Mouse (Mus musculus) embryonic stem cell, embryonic (primary cell): ENCODE measurements around the gene Synrg.

ENCODE experiments used
- CTCF ChIA-PET, 4 experiments: fragments of 300-600 bp in 2 of 4; fragments of 350-600 bp in 2 of 4; sonication (Branson Sonifier 250); formaldehyde crosslinking; loops; one replicate each; lab custom pipeline; 2022; ENCODE audit warnings: inconsistent platforms in 2 of 4; lab: Charles Lee
- POLR2A ChIA-PET, 4 experiments: fragments of 300-600 bp in 2 of 4; fragments of 350-600 bp in 2 of 4; sonication (Branson Sonifier 250); formaldehyde crosslinking; loops; one replicate each; lab custom pipeline; 2022; ENCODE audit warnings: antibody characterized with exemption in 4 of 4, inconsistent platforms in 1 of 4; lab: Charles Lee

Synrg gene

GRCm38 (mm10) chr11:83974561-83975346 lies 10.5 kb downstream of the Synrg start:
- ChIA-PET CTCF (interaction anchor here in 2 of 4 experiments (0.6 to 1.1 kb wide), 2 partner anchors 26 to 35 kb away, joined by 3 to 4 read pairs; no protein-coding TSS in a partner anchor), POLR2A (interaction anchor here in 1 of 4 experiments (1.2 to 2.4 kb wide), 2 partner anchors 9 to 10 kb away, joined by 3 to 9 read pairs; partner anchors contain the start of gene Synrg)

- CTCF ChIA-PET, result interaction anchor here in 1 of 4 experiments (0.5 kb wide), 1 partner anchor 1480 kb away, joined by 3 read pairs; no protein-coding TSS in a partner anchor
Observed at GRCm38 (mm10) chr11:83975488-83975887, 11.3 kb downstream of the Synrg start.

DNA sequence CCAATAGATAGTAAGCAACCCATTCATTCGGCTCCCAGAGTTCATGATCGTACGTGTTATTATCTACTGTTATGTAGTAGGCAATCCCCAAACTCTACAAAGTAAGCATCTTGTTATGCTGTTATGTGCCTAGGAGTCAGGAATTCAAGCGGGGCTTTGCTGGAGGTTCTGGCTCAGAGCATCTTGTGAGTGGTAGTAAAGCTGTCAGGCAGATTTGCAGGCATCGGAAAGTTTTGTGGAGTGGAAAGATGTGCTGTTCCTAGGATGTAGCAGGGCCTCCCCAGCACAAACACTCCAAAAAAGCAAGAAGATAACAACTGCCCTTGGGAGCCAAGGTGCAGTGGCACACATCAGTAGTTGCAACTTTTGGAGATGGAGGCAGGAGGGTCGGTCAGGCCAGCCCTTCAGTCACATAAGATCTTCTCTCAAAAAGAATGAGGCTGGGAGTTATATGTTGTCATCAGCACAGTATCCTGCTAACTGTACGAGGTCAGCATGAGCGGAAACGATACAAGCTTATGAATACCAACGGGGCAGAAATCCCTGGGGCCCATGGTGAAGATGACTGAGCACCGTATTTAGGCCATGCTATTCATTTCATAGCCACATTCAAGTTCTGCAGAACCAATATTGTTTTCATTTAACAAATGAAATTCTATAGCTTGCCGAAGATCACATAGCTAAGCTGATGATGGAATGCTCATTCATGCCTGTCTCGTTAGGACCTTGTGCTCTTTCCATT lies 12.2 kb downstream of the Synrg start:
- CTCF ChIA-PET, result interaction anchor here in 1 of 4 experiments (0.6 kb wide), 1 partner anchor 350 kb away, joined by 6 read pairs; no protein-coding TSS in a partner anchor
- POLR2A ChIA-PET, result interaction anchor here in 1 of 4 experiments (1.1 to 2.1 kb wide), 3 partner anchors 10 to 34 kb away, joined by 3 to 6 read pairs (median 6); partner anchors contain the start of gene Ddx52

More at GRCm38 (mm10) chr11:83975488-83975887, 11.3 kb downstream of the Synrg start:
- POLR2A ChIA-PET, result no interaction called here

GRCm38 (mm10) chr11:83977810-83978209 lies 13.6 kb downstream of the Synrg start:
- CTCF ChIA-PET, result interaction anchor here in 1 of 4 experiments (0.5 kb wide), 1 partner anchor 1994 kb away, joined by 3 read pairs; no protein-coding TSS in a partner anchor
- POLR2A ChIA-PET, result interaction anchor here in 2 of 4 experiments (1.3 to 2.1 kb wide), 3 partner anchors 13 to 36 kb away, joined by 3 to 6 read pairs (median 6); partner anchors contain the start of genes Ddx52 (in 1 of the 2) and Synrg (in 1 of the 2)

GRCm38 (mm10) chr11:83979992-83980391 lies 15.8 kb downstream of the Synrg start:
- ChIA-PET CTCF (no interaction called here), POLR2A (no interaction called here)

DNA sequence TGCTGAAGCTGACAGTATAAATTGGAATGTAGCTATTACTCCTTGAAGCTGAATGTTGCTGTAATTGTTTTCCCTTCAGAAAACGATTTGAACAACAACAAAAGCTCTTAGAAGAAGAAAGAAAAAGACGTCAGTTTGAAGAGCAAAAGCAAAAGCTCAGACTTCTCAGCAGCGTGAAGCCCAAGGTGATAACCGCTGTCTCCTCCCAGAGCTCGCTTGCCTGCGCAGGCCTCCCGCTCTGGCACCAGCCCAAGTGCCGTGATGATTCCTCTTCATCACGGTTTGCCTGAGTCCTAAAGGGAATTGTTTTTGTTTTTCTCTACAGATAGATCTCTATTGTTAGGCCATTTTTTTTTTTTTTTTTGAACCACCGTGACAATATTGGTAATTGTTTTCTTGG lies 17.1 kb downstream of the Synrg start:
- ChIA-PET CTCF (no interaction called here), POLR2A (interaction anchor here in 1 of 4 experiments (0.7 kb wide), 1 partner anchor 120 kb away, joined by 3 read pairs; no protein-coding TSS in a partner anchor)

DNA sequence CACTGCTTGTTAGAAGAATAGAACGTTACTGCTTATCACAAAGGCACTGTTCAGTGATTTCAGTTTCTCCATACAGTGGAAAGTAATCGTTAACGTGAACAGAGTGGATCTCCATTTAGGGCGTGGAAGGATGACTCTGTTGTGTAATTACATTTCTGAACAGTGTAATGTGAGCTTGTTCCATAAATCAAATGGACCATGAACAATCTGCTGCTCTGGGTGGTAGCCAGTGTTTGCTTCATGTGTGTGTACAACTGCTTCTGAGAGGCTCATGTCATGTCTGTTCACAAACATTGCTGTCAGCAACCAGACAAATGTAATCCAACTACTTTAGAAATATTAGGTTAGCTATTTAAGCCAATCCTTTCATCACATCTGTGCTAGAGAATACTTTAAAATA lies 27.5 kb downstream of the Synrg start:
- POLR2A ChIA-PET, result interaction anchor here in 1 of 4 experiments (0.6 to 1.0 kb wide), 3 partner anchors 10 to 75 kb away, joined by 3 read pairs; no protein-coding TSS in a partner anchor
- CTCF ChIA-PET, result interaction anchor here in 2 of 4 experiments (0.6 to 1.4 kb wide), 3 partner anchors 9 to 382 kb away, joined by 4 to 5 read pairs (median 4); no protein-coding TSS in a partner anchor

- CTCF ChIA-PET, result interaction anchor here in 1 of 4 experiments (0.8 kb wide), 1 partner anchor 39 kb away, joined by 3 read pairs; no protein-coding TSS in a partner anchor
- POLR2A ChIA-PET, result interaction anchor here in 2 of 4 experiments (1.1 to 1.3 kb wide), 2 partner anchors 29 to 30 kb away, joined by 3 to 4 read pairs; partner anchors contain the start of gene Synrg (in 2 of the 2)
Observed at GRCm38 (mm10) chr11:83993428-83993827, 29.2 kb downstream of the Synrg start.

- CTCF ChIA-PET, result interaction anchor here in 1 of 4 experiments (0.6 kb wide), 1 partner anchor 43 kb away, joined by 3 read pairs; no protein-coding TSS in a partner anchor
- POLR2A ChIA-PET, result no interaction called here
Observed at GRCm38 (mm10) chr11:83994481-83994880, 30.3 kb downstream of the Synrg start.

GRCm38 (mm10) chr11:83995535-83995950 lies 31.3 kb downstream of the Synrg start:
- ChIA-PET POLR2A (interaction anchor here in 1 of 4 experiments (0.5 to 1.1 kb wide), 2 partner anchors 8 to 221 kb away, joined by 3 read pairs; no protein-coding TSS in a partner anchor), CTCF (interaction anchor here in 1 of 4 experiments (0.5 kb wide), 1 partner anchor 211 kb away, joined by 3 read pairs; no protein-coding TSS in a partner anchor)

DNA sequence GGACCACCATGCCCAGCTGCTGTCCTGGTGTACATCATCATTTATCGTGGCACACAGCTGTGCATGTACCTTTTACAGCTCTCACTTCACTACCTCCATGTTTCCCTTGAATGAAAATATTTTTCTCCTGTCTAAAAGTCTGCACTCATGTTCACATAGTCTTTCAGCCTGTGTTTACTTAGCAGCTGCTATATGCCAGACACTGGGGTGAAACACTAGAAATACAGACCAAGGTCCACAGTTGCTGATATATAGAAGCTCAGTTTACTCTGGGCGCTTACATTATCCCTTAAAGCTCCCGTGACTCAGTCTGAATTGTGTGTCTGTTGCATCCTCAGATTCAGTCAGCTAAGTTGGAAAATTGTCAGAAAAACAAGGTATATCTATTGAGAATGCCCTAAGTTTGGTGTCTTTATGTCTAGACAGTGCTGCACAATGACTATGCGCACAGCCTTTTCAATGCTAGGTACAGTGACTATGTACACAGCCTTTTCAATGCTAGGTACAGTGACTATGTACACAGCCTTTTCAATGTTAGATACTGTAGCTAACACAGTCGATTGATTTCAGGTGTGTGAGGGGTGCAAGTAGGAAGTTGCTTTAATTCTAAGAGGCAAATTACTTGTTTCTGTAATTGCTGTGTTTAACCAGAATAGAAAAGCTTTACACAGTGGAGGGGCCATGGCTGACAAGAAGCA lies 33.1 kb downstream of the Synrg start:
- CTCF ChIA-PET, result interaction anchor here in 3 of 4 experiments (0.5 to 1.0 kb wide), 4 partner anchors 20 to 1617 kb away, joined by 3 to 4 read pairs (median 3); no protein-coding TSS in a partner anchor
- POLR2A ChIA-PET, result interaction anchor here in 1 of 4 experiments (0.6 to 1.5 kb wide), 2 partner anchors 13 kb away, joined by 3 read pairs; no protein-coding TSS in a partner anchor

DNA sequence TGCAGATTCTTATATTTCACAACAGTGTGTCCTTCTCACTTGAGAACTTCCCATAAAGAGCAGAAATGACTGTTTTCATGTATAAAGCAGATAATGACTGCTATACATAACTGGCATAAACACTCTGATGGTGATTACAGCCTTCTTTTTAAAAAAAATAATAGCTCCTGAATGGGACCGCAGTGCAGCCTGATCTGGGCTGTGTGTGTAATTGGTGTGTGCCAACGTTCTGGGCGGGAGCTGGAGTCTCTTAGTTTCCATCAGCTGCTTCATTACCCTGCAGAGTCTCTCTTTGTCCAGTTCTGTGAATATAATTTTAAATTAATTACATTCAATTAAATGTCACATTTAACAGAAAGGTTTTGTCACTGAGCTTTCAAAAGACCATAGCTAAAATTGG lies 34.8 kb downstream of the Synrg start:
- ChIA-PET POLR2A (interaction anchor here in 1 of 4 experiments (0.8 to 1.4 kb wide), 4 partner anchors 11 to 81 kb away, joined by 3 to 5 read pairs (median 4); no protein-coding TSS in a partner anchor), CTCF (interaction anchor here in 1 of 4 experiments (1.6 kb wide), 1 partner anchor 33 kb away, joined by 7 read pairs; no protein-coding TSS in a partner anchor)

DNA sequence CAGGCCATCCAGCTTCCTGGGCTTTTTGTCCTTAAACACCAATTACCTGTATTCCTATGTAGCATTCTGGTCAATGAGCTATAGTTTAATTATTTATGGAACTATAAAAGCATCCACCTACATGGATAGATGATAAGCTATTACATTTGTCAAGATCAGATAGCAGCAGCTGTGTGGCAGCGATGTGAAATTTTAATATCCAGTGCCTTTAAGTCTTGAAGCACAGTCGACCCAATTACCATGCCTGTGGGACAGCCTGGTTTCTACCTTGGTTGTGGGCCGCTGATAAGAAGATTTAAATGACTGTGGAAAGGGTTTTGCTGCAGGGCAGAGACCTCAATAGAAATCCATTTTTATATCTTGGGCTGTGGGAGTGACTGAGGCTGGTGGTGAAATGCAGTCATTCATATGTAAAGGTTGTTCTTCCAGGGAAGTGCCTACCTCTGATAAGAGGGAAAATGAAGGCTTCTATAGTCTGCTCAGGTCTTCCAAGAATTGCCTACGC lies 35.2 kb downstream of the Synrg start:
- ChIA-PET POLR2A (interaction anchor here in 1 of 4 experiments (0.8 to 1.4 kb wide), 4 partner anchors 10 to 80 kb away, joined by 3 to 5 read pairs (median 4); no protein-coding TSS in a partner anchor), CTCF (interaction anchor here in 2 of 4 experiments (0.7 to 3.0 kb wide), 3 partner anchors 32 to 48 kb away, joined by 3 to 9 read pairs (median 7); no protein-coding TSS in a partner anchor)

GRCm38 (mm10) chr11:84001257-84001656 lies 37.0 kb downstream of the Synrg start:
- ChIA-PET POLR2A (interaction anchor here in 1 of 4 experiments (0.7 to 1.8 kb wide), 5 partner anchors 9 to 31 kb away, joined by 3 to 6 read pairs (median 3); no protein-coding TSS in a partner anchor), CTCF (interaction anchor here in 3 of 4 experiments (0.5 to 3.0 kb wide), 16 partner anchors 8 to 214 kb away, joined by 3 to 9 read pairs (median 4); partner anchors contain the start of gene Synrg (in 1 of the 3))

DNA sequence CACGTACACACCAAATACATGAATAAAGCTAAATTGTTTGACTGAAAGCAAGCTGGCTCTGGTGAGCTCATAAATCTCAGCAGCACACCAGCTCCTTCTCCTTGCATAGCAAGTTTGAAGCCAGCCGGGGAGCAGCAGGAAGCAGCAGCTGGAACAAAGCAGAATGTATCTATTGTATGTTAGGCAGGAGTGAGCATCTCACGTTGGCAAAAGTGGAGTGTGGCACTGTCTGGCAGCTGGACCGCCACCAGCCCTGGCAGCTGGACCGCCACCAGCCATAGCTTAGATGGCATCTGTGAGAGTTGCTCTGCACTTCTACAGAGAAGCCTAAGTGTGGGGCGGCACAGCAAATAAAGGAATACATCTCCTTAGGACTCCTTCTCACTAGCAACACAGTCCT lies 39.8 kb downstream of the Synrg start:
- POLR2A ChIA-PET, result no interaction called here
- CTCF ChIA-PET, result interaction anchor here in 2 of 4 experiments (0.6 to 1.1 kb wide), 2 partner anchors 28 to 124 kb away, joined by 3 read pairs; no protein-coding TSS in a partner anchor

- ChIA-PET POLR2A (interaction anchor here in 2 of 4 experiments (0.5 to 1.4 kb wide), 6 partner anchors 8 to 248 kb away, joined by 3 to 4 read pairs (median 3); no protein-coding TSS in a partner anchor), CTCF (interaction anchor here (0.6 to 2.0 kb wide), 12 partner anchors 8 to 324 kb away, joined by 3 to 8 read pairs (median 4); no protein-coding TSS in a partner anchor)
Observed at GRCm38 (mm10) chr11:84009001-84009400, 44.8 kb downstream of the Synrg start.
